Mouse (Mus musculus) spleen, postnatal 36 days (tissue): Measurements from ENCODE around the gene Afm.

ENCODE experiments used
- DNase-seq, 2 experiments: peaks; one replicate each; pipeline ENCODE4 v3.0.0; 2022; ENCODE audit warnings: low spot score in 2 of 2, mixed read lengths in 1 of 2

Gene Afm

DNA sequence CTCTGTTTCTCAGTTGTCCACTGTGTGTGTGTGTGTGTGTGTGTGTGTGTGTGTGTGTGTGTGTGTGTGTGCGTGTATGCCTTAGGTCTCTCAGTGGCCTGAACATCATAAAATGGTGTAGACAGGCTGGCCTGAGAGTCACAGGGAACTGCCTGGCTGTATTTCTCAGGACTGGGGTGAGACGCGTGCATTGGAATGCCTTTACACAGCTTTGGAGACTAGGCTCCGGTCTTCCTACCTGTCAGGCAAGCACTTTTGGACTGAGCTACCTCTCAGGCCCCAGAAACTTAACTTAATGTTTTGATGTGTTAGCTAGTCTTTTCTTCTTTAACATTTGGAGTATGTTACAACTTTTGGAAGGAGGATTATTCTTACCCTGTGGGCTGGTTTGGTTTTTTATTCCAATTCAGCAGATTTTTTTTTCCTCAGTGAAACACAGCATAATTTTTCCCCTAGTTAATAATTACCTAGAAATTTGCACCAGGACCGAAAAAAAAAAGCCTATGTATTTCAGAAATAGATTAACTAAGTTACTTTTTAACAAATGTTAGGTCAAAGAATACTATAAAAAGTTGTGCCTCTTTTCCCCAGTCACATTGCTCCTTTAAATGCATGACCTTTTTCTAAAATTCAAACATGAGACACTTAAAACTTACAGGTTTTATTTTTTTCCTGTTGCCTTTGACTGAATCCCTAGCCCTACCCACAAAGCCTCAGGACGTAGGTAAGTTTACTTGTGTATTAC lies at the start of gene Afm:
Gene Afm, plus strand, starts transcription at position 577 of the 745 bp plus-strand sequence.
- DNase-seq, result no peak

DNA sequence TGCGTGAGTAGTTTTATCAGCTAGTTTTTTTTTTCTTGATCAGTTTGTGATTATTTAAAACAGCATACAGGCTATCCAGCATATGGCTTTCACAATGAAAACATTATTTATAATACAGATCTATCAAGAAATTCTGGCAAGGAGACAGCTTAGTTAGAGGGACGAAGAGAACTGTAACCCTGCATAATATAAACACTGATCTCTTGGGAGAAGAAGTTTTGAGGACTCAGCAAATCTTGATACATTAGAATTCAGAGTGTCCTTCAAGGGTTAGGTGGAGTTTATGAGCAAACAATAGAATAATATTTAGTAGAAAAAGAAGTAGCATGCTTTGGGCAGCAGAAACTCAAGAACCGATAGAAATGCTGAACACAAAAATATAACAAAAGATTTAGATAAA lies 47.9 kb upstream of the Afm start:
- DNase-seq, result no peak

DNA sequence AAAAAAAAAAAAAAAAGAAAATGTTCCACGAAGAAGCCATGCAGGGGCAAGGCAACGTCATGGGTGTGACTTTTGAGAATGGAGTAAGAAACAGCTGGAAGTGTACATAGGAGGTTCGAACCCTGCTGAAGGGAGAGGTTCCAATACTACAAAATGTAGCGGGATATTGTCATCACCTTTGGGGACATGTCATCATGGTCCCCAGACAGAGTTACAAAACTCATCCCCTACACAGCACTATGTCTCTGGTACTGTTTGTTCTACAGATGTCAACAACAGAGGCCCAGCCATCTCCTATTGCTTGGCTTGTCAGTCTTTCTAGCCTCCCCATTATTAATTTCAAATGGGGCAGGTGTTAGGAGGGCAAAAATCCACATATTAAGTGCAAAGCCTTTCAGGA lies 44.8 kb upstream of the Afm start:
- DNase-seq, result no peak

DNA sequence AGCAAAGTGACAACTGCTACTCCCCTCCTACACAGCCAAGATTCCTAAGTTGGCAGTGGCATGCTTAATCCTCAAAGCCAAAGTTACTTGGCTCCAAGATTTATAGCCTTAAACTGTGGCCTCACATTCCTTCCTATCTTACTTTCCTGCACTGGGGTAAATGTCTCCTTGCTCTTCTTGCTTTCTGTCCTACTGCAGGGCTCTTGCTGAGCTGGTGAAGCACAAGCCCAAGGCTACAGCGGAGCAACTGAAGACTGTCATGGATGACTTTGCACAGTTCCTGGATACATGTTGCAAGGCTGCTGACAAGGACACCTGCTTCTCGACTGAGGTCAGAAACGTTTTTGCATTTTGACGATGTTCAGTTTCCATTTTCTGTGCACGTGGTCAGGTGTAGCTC lies 44.4 kb upstream of the Afm start:
- no peak for DNase-seq

DNA sequence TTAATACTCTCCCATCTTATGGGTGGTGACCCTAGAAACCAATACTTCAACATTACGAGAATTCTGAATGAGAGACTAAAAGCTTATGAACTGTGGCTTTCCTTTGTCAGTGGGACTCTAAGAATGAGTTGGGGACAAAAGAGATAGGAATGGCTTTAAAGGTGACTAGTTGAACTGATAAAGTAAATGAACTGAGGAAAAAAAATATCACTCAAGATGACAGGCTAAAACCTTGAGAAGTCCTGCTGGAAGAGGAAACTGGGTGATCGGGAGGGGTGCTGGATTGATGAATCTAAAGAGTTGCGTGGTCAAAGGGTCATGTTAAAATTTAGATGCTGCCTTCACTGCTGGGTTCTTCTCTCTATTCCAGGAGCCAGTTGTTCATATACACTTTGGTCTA lies 42.0 kb upstream of the Afm start:
- DNase-seq, result no peak

DNA sequence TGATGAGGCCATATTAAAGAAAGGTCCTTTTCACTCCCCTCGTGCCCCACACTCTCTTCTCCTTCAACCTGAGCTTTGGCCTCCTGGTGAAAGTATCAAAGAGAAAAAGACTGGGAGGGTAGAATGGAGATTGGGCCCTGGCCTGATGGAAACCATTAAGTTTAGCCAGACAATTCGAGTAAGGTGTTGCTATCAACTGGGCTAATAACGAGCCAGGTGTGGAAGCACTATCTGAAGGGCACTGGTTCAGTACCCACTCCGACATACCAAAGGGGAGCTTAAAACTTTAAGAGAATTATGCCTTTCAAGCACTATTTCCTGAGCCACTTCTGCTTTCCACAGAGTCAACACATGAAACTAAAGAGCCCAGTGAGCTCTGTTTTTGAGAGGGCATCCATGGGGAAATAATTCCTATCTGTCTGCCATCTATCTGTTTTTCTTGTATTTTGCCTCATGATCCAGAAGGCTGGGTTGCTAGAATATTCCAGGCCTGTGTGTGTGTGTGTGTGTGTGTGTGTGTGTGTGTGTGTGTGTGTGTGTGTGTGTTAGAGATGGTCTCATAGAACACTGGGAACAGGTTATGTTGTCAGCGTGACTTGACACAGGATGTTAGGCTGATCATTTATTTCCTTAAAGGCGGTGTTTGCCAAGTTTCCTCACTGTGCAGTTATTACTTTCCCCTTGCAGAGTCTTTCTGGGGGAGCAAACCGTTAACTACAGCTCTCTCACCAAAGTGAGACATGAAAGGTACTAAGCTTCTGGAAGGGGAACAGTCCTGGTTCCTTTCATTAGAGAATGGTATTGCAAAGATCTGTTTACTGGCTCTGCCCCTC lies 41.2 kb upstream of the Afm start:
- DNase-seq, result no peak

DNA sequence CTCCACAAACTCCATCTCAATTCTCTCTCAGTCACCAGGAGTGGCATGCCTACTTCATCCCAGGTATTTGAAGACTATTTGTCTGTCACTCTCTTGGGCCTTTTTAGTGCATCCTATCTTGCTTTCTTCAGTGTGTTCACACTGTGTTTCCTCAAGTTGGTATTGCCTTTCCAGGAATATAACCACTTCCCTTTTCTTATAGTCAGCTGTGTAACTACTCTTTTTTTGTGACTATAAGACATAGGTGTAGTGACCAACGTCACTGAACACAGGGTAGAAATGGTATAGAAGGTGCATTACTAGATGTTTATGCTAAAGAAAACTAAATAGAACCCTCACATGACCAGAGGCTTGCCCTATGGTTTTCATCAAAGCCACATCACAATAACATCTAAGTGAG lies 39.8 kb upstream of the Afm start:
- no peak for DNase-seq

DNA sequence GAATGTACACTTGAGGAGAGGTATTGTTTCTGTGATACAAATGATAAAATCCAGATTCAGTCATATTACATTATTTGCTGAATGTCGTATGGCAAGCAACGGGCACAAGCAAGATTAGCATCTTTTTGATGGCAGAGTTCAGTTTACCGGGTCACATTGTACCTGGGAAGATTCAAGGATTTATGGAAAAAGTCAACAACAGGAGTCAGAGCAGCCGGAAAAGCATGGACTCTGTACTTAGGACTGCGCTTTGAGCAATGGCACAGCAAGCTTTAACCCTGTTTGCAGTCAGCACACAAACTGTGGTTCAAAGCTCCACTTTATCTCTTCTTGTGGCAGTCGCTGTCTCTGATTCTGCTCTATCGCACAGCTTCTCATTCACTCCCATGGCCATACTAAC lies 33.1 kb upstream of the Afm start:
- DNase-seq, result no peak

DNA sequence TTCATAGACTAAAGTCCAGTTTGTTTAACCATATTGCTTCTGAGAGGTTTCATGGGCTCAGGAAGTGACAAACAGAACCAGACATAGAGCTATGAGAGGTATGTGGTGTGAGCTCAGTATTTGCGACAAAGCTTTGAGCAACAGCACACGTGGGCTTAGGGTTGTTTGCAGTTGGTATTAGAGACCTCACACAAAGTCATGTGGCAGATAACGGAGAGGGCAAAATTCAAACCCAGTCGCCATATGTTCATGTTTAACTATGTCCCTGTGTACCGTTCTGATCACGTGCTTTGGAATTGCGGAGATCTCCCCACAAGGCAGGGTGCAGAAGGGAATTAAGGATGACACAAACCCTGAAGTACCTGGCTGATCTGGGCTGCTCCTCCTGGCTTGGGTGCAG lies 30.4 kb upstream of the Afm start:
- no peak for DNase-seq

DNA sequence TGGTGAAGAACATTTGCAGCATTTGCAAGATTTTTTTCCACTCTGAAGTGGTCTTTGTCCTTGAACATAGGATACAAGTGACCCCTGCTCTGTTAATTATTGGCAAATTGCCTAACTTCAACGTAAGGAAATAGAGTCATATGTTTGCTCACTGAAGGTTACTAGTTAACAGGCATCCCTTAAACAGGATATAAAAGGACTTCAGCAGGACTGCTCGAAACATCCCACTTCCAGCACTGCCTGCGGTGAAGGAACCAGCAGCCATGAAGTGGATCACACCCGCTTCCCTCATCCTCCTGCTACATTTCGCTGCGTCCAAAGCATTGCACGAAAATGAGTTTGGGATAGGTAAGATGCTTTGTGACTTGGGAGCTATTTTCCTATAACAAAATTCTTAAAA lies 28.2 kb upstream of the Afm start, which contains the start of gene Afp:
Gene Afp, plus strand, starts transcription at position 220 of the 400 bp plus-strand sequence.
- no peak for DNase-seq

DNA sequence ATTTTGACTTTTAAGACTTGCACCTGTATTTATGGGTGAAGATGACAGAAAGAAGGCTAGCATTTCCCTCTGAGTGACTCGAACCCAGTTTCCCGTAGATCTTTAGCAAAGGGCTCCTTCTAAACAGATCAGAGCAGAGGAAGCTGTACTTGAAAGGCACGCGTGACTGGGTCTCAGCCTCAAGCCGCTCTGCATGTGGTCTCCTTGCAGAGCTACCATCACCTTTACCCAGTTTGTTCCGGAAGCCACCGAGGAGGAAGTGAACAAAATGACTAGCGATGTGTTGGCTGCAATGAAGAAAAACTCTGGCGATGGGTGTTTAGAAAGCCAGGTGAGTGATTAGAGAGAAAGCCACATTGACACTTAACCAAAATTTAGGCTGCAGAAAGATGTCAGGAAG lies 26.3 kb upstream of the Afm start:
- peak; percentile 71 to 74 for DNase-seq

DNA sequence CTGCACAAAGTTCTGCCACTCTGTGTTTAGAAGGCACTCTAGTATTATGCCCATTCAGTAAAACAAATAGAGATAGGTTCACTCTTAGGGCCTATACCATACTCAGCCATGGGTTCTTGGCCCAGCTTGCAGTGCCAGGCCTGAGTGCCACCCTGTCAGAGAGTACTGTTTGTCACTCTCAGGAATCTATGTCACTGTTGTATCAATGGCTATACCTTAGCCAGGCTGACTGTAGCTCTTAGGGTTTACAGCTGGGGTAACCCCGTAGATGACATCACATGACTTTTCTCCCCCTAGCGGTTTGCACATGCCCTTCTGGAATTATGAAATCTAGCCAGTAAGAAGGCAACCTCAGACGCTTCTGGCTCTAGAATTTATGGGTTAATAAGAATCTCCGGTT lies 24.4 kb upstream of the Afm start:
- DNase-seq, result no peak

DNA sequence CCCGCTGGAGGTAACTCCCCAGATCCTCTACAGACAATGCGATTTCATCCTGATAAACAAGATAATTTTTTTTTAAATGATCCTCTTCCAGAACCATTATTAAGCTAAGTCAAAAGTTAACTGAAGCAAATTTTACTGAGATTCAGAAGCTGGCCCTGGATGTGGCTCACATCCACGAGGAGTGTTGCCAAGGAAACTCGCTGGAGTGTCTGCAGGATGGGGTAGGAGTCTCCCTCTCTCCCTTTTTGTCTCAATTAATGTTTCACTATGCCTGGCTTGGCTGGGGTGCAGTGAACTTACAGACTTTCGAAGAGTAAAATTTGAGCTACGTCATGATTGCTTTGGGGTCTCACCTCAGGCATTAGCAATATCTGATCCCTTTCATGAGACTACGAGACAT lies 19.2 kb upstream of the Afm start:
- no peak for DNase-seq

DNA sequence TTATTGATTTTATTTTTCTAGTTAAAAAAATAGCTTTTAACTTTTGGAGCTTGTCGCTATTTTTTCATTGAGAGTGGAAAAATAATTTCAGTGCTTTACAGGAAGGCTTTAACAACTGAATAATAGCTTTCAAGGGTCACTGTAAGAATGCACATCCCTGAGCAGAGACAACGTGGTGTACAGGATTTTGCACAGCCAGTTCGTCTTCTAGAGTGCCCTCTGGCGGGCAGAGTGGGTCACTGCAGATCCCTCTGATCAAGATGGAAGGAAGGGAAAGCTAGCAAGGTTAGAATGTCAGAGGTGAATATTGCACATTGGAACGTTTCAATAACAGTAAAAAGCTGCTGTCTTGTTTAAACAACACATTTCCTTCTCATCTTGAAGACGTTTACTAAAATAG lies 18.0 kb upstream of the Afm start:
- peak; percentile 47 to 54 for DNase-seq

DNA sequence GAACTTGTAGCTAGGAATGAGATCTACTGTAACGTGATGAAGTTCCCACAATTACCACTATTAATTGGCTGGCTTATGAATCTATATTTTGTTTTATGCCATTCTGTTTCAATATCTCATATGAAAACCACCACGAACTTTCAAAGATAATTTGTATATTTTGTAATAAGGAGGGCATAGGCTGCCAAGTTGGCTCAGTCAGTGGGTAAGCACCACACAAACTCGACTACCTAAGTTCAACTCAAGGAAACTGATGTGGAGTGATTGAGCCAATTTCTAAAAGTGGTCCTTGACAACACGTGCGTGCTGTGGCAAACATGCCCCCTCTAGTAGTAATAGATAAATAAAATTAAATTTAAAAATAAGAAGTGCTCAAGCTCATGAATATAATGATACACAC lies 17.0 kb upstream of the Afm start:
- no peak for DNase-seq

DNA sequence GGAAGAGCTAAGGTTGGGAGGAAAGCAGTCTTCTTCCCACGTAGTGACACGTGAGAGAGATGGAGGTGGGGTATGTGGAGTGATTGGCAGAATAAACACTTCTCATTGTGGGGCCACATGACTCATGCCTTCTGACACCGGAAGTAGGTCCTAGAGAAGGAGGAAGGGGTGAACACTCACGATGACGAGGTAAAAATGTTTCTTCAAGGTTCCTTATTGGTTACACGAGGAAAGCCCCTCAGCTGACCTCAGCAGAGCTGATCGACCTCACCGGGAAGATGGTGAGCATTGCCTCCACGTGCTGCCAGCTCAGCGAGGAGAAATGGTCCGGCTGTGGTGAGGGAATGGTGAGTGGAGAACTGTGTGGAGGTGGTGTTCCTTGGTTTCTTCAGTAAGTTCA lies 14.0 kb upstream of the Afm start:
- no peak for DNase-seq

DNA sequence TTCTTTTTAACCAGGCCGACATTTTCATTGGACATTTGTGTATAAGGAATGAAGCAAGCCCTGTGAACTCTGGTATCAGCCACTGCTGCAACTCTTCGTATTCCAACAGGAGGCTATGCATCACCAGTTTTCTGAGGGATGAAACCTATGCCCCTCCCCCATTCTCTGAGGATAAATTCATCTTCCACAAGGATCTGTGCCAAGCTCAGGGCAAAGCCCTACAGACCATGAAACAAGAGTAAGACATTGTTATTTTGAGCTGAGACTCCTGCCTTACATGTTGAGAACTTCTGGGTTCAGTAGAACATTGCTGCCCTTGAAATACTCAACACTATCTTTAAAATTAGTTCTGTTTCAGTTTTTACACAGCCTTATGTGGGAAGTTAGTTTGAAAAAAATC lies 12.2 kb upstream of the Afm start:
- DNase-seq, result no peak

DNA sequence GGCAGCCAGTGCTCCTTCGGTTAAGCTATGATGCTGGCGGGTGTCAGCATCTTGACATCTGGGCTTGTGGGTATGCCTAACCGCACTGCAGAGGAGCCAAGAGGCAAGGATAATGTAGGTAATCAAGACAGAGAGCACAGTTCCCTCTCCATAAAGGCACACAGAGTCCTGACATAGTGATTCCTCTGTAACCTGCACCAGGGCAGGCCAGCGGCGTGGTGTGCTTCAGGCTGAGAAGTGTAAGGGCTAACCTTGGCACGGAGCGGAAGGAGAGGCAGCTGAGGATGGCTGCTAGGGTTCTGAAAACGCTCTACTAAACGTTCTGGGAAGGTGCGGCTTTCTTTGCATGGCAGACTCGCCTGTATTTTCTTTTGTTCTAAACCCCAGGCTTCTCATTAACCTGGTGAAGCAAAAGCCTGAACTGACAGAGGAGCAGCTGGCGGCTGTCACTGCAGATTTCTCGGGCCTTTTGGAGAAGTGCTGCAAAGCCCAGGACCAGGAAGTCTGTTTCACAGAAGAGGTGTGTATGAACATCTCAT lies 11.3 kb upstream of the Afm start:
- no peak for DNase-seq

DNA sequence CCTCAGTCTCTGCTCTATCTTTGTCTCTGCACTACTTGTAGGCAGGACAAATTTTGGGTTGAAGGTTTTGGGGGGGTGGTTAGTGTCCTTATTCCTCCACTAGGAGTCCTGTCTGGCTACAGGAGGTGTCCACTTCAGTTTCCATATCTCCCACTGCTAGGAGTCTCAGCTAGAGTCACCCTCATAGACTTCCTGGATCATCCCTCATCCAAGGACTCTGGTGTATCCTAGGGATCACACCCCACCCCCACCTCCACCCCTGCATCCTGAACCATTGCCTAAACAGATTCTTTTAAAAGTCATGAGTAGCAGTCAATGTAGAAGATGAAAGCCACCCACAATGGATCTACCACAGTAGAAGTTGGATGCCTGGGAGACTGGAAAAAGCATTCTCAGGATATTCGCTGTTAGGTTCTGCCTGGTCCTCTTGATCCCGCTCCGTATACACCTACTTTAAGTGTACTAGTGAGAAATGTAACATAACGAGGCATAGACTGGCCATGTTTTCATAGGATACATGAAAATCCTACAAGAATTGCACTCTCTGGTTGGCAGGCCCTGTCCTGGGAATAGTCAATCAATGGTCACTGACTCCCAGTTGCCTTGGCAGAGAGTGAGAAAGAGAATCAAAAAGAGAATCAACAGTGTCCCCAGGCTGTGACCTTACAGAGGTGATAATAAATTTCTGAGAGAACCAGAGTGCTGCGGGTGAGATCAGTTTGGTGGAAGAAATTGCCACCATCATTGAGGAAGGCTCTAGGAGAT lies 8.7 kb upstream of the Afm start:
- DNase-seq, result no peak

DNA sequence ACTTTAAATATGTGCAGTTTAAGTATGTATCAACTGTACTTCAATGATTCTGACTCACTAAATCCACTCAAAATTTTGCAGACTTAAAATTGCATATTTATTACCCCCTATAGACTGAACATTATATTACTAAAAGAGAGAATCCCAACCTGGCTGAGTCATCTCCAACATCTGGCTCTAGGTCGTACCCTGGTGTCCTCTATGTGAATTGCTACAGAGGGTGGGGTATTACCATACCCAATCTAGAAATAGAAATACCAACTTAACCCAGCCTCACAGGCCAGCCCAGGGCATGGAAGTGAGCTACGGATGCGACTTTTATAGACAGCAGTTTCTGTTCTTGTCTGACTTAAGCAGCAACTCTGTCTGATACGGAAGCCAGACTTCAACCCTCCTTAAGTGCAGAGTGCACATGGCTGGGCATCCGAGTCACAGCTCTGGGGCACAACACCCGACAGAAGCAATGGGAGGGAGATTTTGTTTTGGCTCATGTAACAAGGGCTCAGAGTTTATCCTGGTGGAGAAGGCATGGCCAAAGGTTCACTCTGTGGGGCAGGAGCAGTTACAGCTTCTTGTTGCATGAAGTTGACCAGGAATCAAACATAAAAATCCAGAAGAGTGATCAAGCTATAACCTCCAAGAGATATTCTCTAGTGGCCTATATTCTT lies 6.3 kb upstream of the Afm start:
- no peak for DNase-seq

DNA sequence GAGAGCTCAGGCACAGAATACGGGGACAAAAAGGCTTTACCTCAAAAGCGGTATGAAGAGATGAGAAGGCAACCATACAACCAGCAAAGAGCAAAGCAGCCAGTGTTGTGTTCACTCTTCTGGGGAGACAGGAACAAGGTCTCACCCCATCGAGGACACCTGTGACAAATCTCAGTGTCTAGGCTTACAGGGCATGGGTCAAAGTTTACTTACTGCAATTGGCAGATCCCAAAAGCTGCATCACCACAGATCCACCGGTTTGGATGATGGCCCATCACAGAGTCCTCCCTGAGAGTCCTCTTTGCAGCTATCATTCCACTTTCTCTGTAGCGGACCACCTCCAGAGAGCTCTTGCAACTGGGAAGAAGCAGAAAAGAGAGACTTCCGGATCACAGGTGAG lies 3.2 kb upstream of the Afm start:
- DNase-seq, result no peak

DNA sequence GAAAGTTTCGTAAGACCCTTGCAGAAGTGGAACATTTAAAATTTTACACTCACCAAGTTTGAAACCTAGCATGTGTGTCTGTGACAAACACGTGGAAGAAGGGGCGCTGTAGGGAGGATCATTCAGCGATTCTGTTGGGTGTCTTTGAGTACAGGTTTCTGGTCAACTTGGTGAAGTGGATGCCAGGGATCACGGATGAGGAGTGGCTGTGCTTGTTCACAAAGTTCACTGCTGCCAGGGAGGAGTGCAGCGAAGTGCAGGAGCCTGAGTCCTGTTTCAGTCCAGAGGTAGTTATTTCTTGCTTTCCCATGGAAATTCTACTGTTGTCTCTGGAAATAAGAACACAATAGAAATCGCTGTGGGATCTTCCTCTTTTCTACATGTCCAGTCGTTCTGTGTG lies 32.5 kb downstream of the Afm start:
- DNase-seq, result no peak
